Mouse (Mus musculus) lung, adult 2 months (tissue): ENCODE measurements around the gene Timp2.

ENCODE experiments used
- CTCF ChIP-seq: fragments of 200-500 bp; IDR thresholded peaks from 2 replicates; pipeline ENCODE4 v1.5.1; 2011; ENCODE audit warnings: mild to moderate bottlenecking, low read length, control low read depth; ENCODE audit not compliant: insufficient read depth
- POLR2A ChIP-seq: fragments of 200-500 bp; IDR thresholded peaks from 2 replicates; pipeline ENCODE4 v1.6.1; 2011; ENCODE audit warnings: low read depth, mild to moderate bottlenecking, control low read depth, low read length, borderline replicate concordance; ENCODE audit errors: extremely low read depth

DNA sequence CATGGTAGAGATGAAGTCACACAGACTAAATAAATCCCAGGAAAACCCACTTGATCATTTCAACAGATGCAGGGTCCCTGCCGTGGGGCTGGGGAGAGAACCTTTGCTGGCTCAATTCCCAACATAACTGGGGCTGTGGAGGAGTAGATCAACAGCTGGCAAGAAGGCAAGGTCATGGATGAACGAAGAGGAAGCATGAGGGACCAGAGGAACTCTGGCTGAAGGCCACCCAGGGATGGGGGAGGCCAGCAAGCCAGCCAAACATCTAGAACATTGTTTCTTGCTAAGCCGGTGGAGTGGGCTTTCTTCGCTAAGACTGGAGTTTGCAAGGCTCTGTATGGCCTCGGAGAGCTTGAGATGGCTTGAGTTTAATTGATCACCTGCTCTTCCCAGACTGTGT lies 20.3 kb upstream of the Timp2 start:
- TF ChIP-seq CTCF: no peak
- no peak for TF ChIP-seq POLR2A
